Mouse (Mus musculus) embryonic facial prominence, embryonic 15.5 days (tissue): Measurements from ENCODE around the gene Zmynd8. TPM values are rescaled to one million over a fixed set of nuclear protein-coding genes. Genes with fewer than 3 reads are reported as not detected.

ENCODE experiments used
- ATAC-seq: fragments of 200-750 bp; cut with Nextera tagmentation; 2 replicates; pipeline ENCODE4 v1.8.0; 2017; ENCODE audit warnings: low read depth, moderate TSS enrichment; ENCODE audit not compliant: insufficient number of reproducible peaks, low FRiP score, low TSS enrichment
- H3K27ac ChIP-seq: fragments of 300-500 bp; sonication (generic); replicated peaks from 2 replicates; pipeline ENCODE4 v1.5.1; 2015; ENCODE audit warnings: mild to moderate bottlenecking, inconsistent platforms
- H3K27me3 ChIP-seq: fragments of 300-500 bp; sonication (generic); 2 replicates; pipeline ENCODE4 v1.6.1; 2015; ENCODE audit warnings: inconsistent platforms
- H3K36me3 ChIP-seq: fragments of 300-500 bp; sonication (generic); 2 replicates; pipeline ENCODE4 v1.6.1; 2015; ENCODE audit warnings: mild to moderate bottlenecking, inconsistent platforms
- H3K4me1 ChIP-seq: fragments of 300-500 bp; sonication (generic); 2 replicates; pipeline ENCODE4 v1.6.1; 2015; ENCODE audit warnings: inconsistent platforms
- H3K4me2 ChIP-seq: fragments of 300-500 bp; sonication (generic); replicated peaks from 2 replicates; pipeline ENCODE4 v1.6.1; 2015; ENCODE audit warnings: mild to moderate bottlenecking, inconsistent platforms
- H3K4me3 ChIP-seq: fragments of 300-500 bp; sonication (generic); replicated peaks from 2 replicates; pipeline ENCODE4 v1.5.1; 2015; ENCODE audit warnings: mild to moderate bottlenecking, inconsistent platforms
- H3K9ac ChIP-seq: fragments of 300-500 bp; sonication (generic); 2 replicates; pipeline ENCODE4 v1.6.1; 2015; ENCODE audit warnings: inconsistent platforms
- H3K9me3 ChIP-seq: fragments of 300-500 bp; sonication (generic); replicated peaks from 2 replicates; pipeline ENCODE4 v1.6.1; 2016; ENCODE audit warnings: inconsistent platforms
- WGBS: fragments of 180-500 bp; shearing (Covaris S2); methylation state at CpG from one replicate; pipeline ENCODE4 v1.1.7; 2015; 5-methylcytosine and 5-hydroxymethylcytosine counted together
- polyA plus RNA-seq: library from polyadenylated mRNA; unstranded; fragments of >200 nt; fragmentation: Nextera tagmentation; extraction: Ambion mirVana; gene quantifications from 2 replicates; pipeline ENCODE4 v1.2.1, GENCODE M21; 2015

Gene Zmynd8
- polyA plus RNA-seq, 1 experiment from 2014 or later = 50.9 TPM

DNA sequence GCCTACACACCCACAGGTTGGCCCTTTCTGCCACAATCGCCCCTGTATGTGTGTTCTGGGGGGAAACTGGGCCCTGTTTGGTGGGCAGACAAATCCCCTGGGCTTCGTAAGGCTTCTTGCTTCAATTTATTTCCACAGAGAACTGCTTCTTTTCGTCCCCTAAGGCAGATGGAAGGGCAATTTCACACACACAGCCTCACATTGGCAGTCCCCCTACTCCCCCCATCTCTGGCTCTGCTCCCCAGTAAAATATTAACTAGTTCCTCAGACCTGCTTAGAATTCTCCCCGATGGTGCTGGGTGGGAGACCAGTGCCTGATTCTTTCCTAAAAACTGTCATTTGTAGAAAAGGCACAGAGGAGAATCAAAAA is 12.9 kb downstream of the Zmynd8 start:
- no peaks in the 10 kb centered on the region for H3K27me3 ChIP-seq
- ATAC-seq = no peak
- no peaks in the 10 kb centered on the region for H3K36me3 ChIP-seq
- 28% methylated on average over 4 of the region's 4 CpGs for WGBS
- peak overlapping the region; percentile 27; the same call in 1 of the 2 replicates for H3K9ac ChIP-seq
- no peaks in the 10 kb centered on the region for H3K9me3 ChIP-seq
- no peak overlapping the region for H3K4me2 ChIP-seq
- H3K4me3 ChIP-seq = no peak overlapping the region
- peak overlapping the region; percentile 100 for H3K27ac ChIP-seq
- peaks cover 85% of the 10 kb centered on the region for H3K4me1 ChIP-seq

DNA sequence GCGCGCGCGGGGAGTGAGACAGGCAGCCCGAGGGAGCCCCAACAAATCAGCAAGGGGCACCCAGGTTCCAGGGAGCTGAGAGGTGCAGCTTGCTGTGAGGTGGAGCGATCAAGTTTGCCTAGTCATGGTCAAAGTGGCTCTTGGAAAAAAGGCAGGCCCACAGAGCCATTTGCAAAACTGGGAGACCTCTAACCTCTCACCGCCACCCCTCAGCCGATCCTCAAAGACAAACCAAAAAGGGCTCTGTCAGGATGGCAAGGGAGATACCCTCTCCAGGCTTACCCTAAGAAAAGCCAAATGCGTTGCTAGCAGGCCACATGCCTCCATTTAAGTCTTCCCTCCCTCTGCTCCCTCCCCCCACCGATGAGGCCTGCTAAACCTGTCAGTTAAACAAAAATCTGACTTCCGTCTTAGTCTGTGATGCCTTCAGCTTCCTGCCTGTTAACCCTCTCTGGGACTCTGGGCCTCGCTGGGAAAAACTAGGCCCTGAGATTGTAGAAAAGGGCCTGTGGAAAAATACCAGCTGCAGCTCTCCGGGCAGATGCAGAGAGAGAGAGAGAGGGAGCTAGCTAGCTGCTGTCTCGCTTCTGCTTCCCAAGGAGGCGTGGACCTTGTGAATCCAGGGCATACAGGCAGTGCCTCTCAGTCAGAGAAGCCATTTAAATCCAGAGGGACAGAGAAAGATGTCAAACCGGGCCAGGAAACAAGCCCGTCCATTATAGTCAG is 13.4 kb downstream of the Zmynd8 start:
- Histone ChIP-seq H3K9ac (peak overlapping the region; percentile 27; the same call in 1 of the 2 replicates), H3K4me2 (peak overlapping the region; percentile 53; the same call in 1 of the 2 replicates), H3K27me3 (no peaks in the 10 kb centered on the region), H3K4me3 (no peak overlapping the region), H3K36me3 (no peaks in the 10 kb centered on the region), H3K9me3 (no peaks in the 10 kb centered on the region), H3K27ac (peak overlapping the region; percentile 100), H3K4me1 (peaks cover 90% of the 10 kb centered on the region)
- WGBS = 8% methylated on average over 17 of the region's 17 CpGs
- ATAC-seq = no peak; the same call in 1 of the 2 replicates

DNA sequence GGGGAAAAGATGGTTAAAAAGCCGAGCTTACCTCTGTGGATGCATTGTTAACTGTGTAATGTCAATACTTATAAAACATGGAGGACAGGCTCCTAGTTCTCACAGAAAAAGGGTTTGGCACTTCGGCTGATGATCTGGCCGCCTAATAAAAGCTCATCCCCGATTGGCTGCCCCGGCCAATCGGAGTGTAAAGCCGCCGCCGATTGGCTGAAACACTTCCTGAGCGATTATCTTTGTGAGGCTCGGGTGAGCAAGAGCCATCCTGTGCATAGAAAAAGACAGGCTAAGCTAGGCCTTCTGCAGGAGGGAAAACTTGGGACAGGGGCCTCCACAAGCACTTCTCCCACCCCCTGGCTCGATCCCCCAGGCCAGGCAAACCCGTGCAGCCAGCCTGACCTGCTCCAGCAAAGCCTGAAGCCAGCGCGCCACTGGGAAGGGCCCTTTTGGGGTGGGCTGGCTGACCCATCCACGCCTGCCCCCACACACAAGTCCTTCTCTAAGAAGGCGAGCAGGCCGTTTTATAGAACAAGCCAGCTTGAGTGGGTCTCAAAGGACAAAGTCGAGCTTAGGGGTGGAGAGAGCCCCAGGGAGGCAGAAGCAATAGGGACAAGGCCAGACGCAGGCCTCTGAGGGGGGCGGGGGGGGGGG is 14.1 kb downstream of the Zmynd8 start:
- Histone ChIP-seq H3K4me2 (peak overlapping the region; percentile 53), H3K27me3 (no peaks in the 10 kb centered on the region), H3K9me3 (no peaks in the 10 kb centered on the region), H3K4me3 (peak overlapping the region; percentile 32), H3K4me1 (peaks cover 97% of the 10 kb centered on the region), H3K36me3 (no peaks in the 10 kb centered on the region), H3K27ac (peak overlapping the region; percentile 100), H3K9ac (peak overlapping the region; percentile 31)
- ATAC-seq = peak; percentile 68
- WGBS = 6% methylated on average over 21 of the region's 21 CpGs

DNA sequence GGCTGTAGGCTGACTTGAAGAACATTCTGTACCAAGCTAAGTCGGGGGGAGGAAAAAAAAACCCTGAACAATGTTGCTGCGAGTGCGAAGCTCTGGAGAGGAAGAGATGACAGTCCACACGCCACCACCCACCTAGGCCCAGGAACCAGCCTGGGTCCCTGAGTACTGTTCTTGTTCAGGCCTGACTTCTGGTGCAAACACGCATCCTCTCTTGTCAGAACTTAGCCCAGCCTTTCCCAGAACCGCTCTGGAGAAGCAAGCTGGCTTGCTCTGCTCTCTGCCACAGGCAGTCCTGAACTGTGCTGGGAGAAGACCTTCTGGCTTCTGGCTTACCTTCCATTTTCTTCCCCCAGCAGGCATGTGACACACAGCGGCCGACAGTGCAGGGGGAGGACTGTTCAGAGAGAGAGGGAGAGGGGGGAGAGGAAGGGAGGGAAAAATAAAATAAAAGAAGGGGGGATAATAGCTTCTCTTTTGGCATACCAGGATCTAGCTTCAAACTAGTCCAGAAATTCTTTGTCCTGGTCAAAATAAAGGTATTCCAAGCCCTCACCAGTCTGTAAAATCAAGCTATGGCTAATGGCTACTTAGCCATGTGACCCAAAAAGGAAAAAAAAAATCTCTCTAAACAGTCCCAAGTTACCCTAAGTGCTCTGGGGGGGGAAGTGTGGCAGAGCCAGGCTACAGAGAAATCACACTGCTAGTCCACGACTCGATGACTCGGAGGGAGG is 14.8 kb downstream of the Zmynd8 start:
- Histone ChIP-seq H3K27ac (peak overlapping the region; percentile 100), H3K4me3 (peak overlapping the region; percentile 32), H3K9me3 (no peaks in the 10 kb centered on the region), H3K9ac (peak overlapping the region; percentile 31), H3K4me2 (peak overlapping the region; percentile 53), H3K36me3 (no peaks in the 10 kb centered on the region), H3K27me3 (no peaks in the 10 kb centered on the region), H3K4me1 (peaks cover 99% of the 10 kb centered on the region)
- 6% methylated on average over 11 of the region's 11 CpGs for WGBS
- no peak for ATAC-seq

GRCm38 (mm10) chr2:165883006-165883405 is 15.8 kb downstream of the Zmynd8 start:
- Histone ChIP-seq H3K36me3 (no peaks in the 10 kb centered on the region), H3K27me3 (no peaks in the 10 kb centered on the region), H3K9ac (0 out of 2 replicates have a peak overlapping the region, but pooled peaks have one; percentile 26), H3K4me3 (peak overlapping the region; percentile 32), H3K9me3 (no peaks in the 10 kb centered on the region), H3K27ac (peak overlapping the region; percentile 100), H3K4me1 (peaks cover 97% of the 10 kb centered on the region), H3K4me2 (peak overlapping the region; percentile 53)
- no peak for ATAC-seq
- 2% methylated on average over 6 of the region's 6 CpGs for WGBS

DNA sequence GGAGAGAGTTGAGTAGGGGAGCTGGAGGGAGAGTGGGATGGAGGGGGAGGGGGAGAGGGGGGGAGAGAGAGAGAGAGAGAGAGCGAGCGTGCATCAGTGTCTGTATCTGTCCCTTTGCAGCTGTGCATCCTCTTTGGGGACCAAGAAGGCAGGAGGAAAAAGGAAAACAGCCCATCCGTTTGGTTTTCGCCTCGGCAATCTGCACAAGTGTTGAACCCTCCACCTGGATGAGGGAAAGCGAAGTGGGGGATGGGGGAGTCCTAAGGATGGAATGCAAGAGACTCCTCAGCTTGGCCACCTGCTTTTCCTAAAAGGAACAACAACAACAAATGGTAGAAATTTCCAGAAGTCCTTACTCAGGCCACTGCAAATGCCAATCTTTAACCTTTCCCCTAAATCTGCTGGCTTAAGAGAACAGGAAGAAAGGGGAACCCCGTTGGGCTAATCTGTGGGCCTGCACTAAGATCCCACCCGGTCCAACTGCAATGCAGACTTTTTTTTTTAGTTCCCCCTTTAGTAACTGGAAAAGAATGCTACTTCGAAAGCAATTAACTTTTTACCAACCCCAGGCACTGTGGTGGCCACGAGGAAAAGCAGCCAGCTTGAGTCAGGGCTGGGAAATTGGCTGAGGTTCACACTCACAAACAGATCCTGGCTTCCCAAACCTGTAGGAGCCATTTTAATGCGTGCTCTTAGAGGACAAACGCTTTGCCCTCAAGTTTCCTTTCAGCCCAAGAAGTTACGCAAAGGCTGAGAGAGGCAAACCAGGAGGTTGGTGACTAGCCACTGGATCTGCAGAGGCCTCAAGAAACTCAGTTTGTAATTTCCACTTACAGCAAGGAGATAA is 17.0 kb downstream of the Zmynd8 start:
- WGBS = 12% methylated on average over 13 of the region's 13 CpGs

GRCm38 (mm10) chr2:165881220-165881584 is 17.6 kb downstream of the Zmynd8 start:
- no peak overlapping the region for H3K4me3 ChIP-seq
- peak overlapping the region; percentile 100 for H3K27ac ChIP-seq
- ATAC-seq = no peak

More for the DNA sequence above, 17.0 kb downstream of the Zmynd8 start:
- no peak for ATAC-seq
- peak overlapping the region; percentile 100 for H3K27ac ChIP-seq
- H3K9me3 ChIP-seq = no peaks in the 10 kb centered on the region
- no peaks in the 10 kb centered on the region for H3K36me3 ChIP-seq
- peak overlapping the region; percentile 32; the same call in 1 of the 2 replicates for H3K4me3 ChIP-seq
- peak overlapping the region; percentile 53 for H3K4me2 ChIP-seq
- peaks cover 97% of the 10 kb centered on the region for H3K4me1 ChIP-seq
- no peak overlapping the region for H3K9ac ChIP-seq
- H3K27me3 ChIP-seq = no peaks in the 10 kb centered on the region

GRCm38 (mm10) chr2:165880501-165881182 is 18.2 kb downstream of the Zmynd8 start:
- Histone ChIP-seq H3K9ac (peak overlapping the region; percentile 12; the same call in 1 of the 2 replicates), H3K27me3 (no peaks in the 10 kb centered on the region), H3K4me1 (peaks cover 97% of the 10 kb centered on the region), H3K4me2 (peak overlapping the region; percentile 53), H3K9me3 (no peaks in the 10 kb centered on the region), H3K27ac (peak overlapping the region; percentile 100), H3K36me3 (no peaks in the 10 kb centered on the region), H3K4me3 (peak overlapping the region; percentile 15; the same call in 1 of the 2 replicates)
- WGBS = 10% methylated on average over 15 of the region's 15 CpGs
- ATAC-seq = no peak

More at GRCm38 (mm10) chr2:165881220-165881584, 17.6 kb downstream of the Zmynd8 start:
- Histone ChIP-seq H3K9ac (no peak overlapping the region), H3K9me3 (no peaks in the 10 kb centered on the region), H3K27me3 (no peaks in the 10 kb centered on the region), H3K4me1 (peaks cover 97% of the 10 kb centered on the region), H3K4me2 (peak overlapping the region; percentile 53), H3K36me3 (no peaks in the 10 kb centered on the region)
- WGBS = 15% methylated on average over 3 of the region's 3 CpGs

DNA sequence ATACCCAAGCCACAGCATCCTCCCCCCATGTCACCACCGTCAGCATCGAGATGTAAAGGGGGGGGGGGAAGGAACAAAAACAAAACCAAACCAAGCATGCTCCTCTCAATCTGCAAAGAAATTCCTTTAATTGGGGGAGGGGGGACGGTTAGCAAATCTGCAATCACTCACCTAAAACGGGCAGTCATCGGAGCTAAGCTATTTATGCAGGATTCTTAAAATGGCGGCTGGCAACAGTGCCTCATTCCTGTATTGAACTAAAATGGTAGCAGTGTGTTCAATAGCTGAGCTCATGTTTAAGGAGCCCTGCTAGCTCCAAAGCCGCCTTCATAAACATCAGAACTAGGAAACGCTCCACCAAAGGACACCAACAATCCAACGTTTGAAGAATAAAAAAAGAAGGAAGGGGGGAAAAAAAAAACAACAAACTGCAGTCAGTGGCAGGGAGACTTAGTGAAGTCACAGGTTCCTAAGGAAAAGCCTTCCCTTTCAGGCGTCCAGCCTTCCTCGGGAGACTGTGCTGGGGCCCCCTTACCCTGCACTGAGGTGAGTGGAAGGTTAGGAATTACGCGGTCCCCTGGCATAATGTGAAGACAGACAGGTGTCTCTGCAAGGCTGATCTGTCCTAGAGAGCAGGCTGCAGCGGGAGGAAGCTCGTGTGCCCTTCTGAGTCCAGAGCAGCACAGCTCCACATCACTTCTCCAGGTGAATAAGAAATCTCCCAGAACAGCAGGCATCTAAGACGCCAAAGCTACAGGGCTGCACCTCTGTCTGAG is 19.2 kb downstream of the Zmynd8 start:
- H3K4me2 ChIP-seq = peak overlapping the region; percentile 53
- H3K9ac ChIP-seq = no peak overlapping the region
- H3K27ac ChIP-seq = peak overlapping the region; percentile 100
- ATAC-seq = no peak
- H3K4me3 ChIP-seq = 0 out of 2 replicates have a peak overlapping the region, but pooled peaks have one; percentile 12
- H3K27me3 ChIP-seq = no peaks in the 10 kb centered on the region
- WGBS = 15% methylated on average over 16 of the region's 16 CpGs
- no peaks in the 10 kb centered on the region for H3K36me3 ChIP-seq
- peaks cover 97% of the 10 kb centered on the region for H3K4me1 ChIP-seq
- H3K9me3 ChIP-seq = no peaks in the 10 kb centered on the region
